Mouse (Mus musculus) small intestine, adult 2 months (tissue): Measurements from ENCODE around the gene Slc6a20a. TPM values are rescaled to one million over a fixed set of nuclear protein-coding genes. Genes with fewer than 3 reads are reported as not detected.

ENCODE experiments used
- H3K27ac ChIP-seq: fragments of 200-500 bp; 2 replicates; pipeline ENCODE4 v1.5.1; 2012; ENCODE audit warnings: low read depth, low read length, control low read depth, inconsistent platforms; ENCODE audit not compliant: insufficient read depth
- H3K27me3 ChIP-seq: fragments of 200-500 bp; 2 replicates; pipeline ENCODE4 v1.6.1; 2012; ENCODE audit warnings: mild to moderate bottlenecking, moderate library complexity, low read length, inconsistent platforms; ENCODE audit not compliant: control insufficient read depth, insufficient read depth
- H3K36me3 ChIP-seq: fragments of 200-500 bp; 2 replicates; pipeline ENCODE4 v1.6.1; 2012; ENCODE audit warnings: mild to moderate bottlenecking, low read length, control low read depth, inconsistent platforms; ENCODE audit not compliant: control insufficient read depth, insufficient read depth
- H3K4me1 ChIP-seq: fragments of 200-500 bp; 2 replicates; pipeline ENCODE4 v1.6.1; 2012; ENCODE audit warnings: low read length, inconsistent platforms, mixed read lengths; ENCODE audit not compliant: control insufficient read depth, insufficient read depth, insufficient read length
- H3K4me3 ChIP-seq: fragments of 200-500 bp; 2 replicates; pipeline ENCODE4 v1.5.1; 2012; ENCODE audit warnings: low read depth, mild to moderate bottlenecking, control low read depth, inconsistent platforms, low read length, moderate library complexity
- CTCF ChIP-seq: fragments of 200-500 bp; IDR thresholded peaks from 2 replicates; pipeline ENCODE4 v1.5.1; 2012; ENCODE audit warnings: low read depth, mild to moderate bottlenecking, control low read depth, inconsistent platforms, low read length, moderate library complexity, mixed read lengths; ENCODE audit not compliant: insufficient replicate concordance, insufficient read length; ENCODE audit errors: extremely low read depth
- POLR2A ChIP-seq: fragments of 200-500 bp; IDR thresholded peaks from 2 replicates; pipeline ENCODE4 v1.6.1; 2012; ENCODE audit warnings: low read depth, mild to moderate bottlenecking, control low read depth, inconsistent platforms, low read length, moderate library complexity
- WGBS: fragments of 180-500 bp; shearing (Covaris S2); methylation state at CpG from one replicate; pipeline ENCODE4 v1.1.7; 2018; 5-methylcytosine and 5-hydroxymethylcytosine counted together
- polyA plus RNA-seq: library from polyadenylated mRNA; depleted of rRNA; stranded (reverse); fragments of >200 nt; gene quantifications from 2 replicates; pipeline ENCODE4 v1.2.3, GENCODE M21; 2012

The Slc6a20a gene
- polyA plus RNA-seq, 1 experiment: 187 TPM

DNA sequence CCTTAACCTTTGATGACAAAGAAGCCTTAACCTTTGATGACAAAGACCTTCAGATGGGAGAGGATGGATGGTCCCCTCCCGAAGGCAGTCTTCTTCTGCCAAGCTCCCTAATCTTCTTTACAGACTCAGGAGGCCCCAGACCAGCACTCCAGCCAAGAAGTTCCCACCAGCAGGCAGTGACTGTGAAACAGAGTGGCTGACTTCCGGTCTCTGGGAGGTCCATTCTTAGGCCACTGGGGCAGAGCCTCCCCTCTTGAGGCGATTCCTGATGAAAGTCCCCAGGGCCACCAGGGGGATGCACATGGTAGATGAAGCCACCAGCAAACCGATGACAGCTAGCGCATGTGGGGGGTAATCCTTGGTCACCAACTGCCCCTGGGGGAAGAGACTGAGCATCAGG, 41.9 kb downstream of the Slc6a20a start:
- Histone ChIP-seq H3K27ac (no peak overlapping the region), H3K36me3 (peaks cover 28% of the 10 kb centered on the region), H3K4me1 (peaks cover 26% of the 10 kb centered on the region; the same call in 1 of the 2 replicates), H3K27me3 (no peaks in the 10 kb centered on the region), H3K4me3 (no peak overlapping the region)
- TF ChIP-seq POLR2A: no peak
- TF ChIP-seq CTCF: no peak
- 81% methylated on average over 5 of the region's 5 CpGs for WGBS

GRCm38 (mm10) chr9:123632993-123633392, 45.7 kb downstream of the Slc6a20a start:
- 86% methylated on average over 3 of the region's 3 CpGs for WGBS
- TF ChIP-seq POLR2A: no peak
- TF ChIP-seq CTCF: no peak
- peaks cover 13% of the 10 kb centered on the region for H3K36me3 ChIP-seq
- no peak overlapping the region for H3K4me3 ChIP-seq
- peaks cover 4% of the 10 kb centered on the region; the same call in 1 of the 2 replicates for H3K4me1 ChIP-seq
- no peaks in the 10 kb centered on the region for H3K27me3 ChIP-seq
- no peak overlapping the region for H3K27ac ChIP-seq

- no peak within 1 kb of the TSS for H3K27ac ChIP-seq
- H3K4me1 ChIP-seq: peaks cover 4% of the 10 kb centered on the region; the same call in 1 of the 2 replicates
- H3K36me3 ChIP-seq: peaks cover 13% of the 10 kb centered on the region
- 78% methylated on average over 6 of the region's 6 CpGs for WGBS
- TF ChIP-seq POLR2A: no peak
- H3K27me3 ChIP-seq: no peaks in the 10 kb centered on the region
- no peak within 1 kb of the TSS for H3K4me3 ChIP-seq
Measured at GRCm38 (mm10) chr9:123632281-123632680, 46.4 kb downstream of the Slc6a20a start, which contains the start of gene Slc6a20b. TSS of gene Slc6a20b (minus strand) at chr9:123632565.

DNA sequence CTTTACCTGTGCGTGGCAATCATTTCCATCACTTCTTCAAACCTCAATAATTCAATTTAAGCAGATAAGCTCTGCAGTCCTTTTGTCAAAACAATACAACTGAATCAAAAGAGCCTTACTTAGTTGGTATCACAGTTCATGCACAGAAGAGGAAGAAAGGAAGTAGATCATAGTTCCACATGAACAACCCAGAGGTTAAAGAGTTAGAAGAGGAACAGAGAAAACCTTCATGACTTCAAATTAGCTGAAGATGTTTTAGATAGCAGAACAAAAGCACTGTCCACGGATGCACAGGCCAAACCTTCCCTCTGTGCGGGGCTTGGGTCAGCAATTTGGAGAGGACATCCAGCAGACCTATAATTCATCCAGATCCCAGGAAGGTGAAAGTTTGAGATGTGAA, 47.0 kb downstream of the Slc6a20a start:
- H3K36me3 ChIP-seq: peaks cover 8% of the 10 kb centered on the region
- H3K4me1 ChIP-seq: peaks cover 4% of the 10 kb centered on the region; the same call in 1 of the 2 replicates
- H3K27ac ChIP-seq: no peak overlapping the region
- no peaks in the 10 kb centered on the region for H3K27me3 ChIP-seq
- no peak for TF ChIP-seq CTCF
- TF ChIP-seq POLR2A: no peak
- no peak overlapping the region for H3K4me3 ChIP-seq
- WGBS: 79% methylated on average over 3 of the region's 3 CpGs

GRCm38 (mm10) chr9:123625821-123626220, 52.9 kb downstream of the Slc6a20a start:
- peaks cover 10% of the 10 kb centered on the region; the same call in 1 of the 2 replicates for H3K4me1 ChIP-seq
- TF ChIP-seq POLR2A (no peak), CTCF (no peak)
- 94% methylated on average over 11 of the region's 11 CpGs for WGBS
- no peak overlapping the region for H3K4me3 ChIP-seq
- no peaks in the 10 kb centered on the region for H3K36me3 ChIP-seq
- no peak overlapping the region for H3K27ac ChIP-seq
- no peaks in the 10 kb centered on the region; the same call in 1 of the 2 replicates for H3K27me3 ChIP-seq

- H3K27ac ChIP-seq: no peak overlapping the region
- TF ChIP-seq CTCF (no peak), POLR2A (no peak)
- no peak overlapping the region for H3K4me3 ChIP-seq
Measured at GRCm38 (mm10) chr9:123624741-123625140, 53.9 kb downstream of the Slc6a20a start.

DNA sequence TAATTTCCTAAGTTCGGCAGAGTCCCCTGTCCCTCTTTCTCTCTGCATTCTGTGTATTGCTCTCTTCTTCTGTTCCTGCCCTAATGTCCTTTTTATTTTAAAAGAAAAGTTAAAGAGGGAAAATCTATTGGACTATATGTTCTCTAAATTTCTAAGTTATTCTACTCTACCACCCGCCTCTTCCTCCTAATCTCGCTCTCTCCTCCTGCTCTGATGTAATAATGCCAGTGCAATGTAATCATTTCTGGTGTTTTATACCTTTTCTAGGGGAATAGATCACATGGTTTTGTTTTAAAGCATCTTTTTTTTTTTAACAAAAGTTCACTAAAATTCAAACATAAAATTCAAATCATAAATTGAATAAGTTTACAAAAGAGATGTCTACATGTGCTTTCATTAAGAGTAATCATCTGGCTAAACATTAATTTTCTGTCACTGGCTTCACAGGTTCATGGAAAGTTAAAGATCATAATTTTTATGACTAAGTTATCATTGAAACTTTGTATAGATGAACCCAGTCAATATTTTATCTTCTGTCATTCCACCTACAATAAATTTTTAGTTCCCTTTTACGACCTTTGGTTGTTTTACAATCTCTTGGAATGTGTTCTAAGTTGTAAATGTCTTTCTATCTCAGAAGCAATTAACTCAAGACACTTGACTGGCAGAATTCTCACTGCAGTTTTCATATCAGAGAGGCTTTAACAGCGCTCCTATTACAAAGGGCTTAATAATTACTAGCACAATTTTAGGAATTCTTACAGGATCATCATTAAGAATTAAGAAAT, 58.2 kb downstream of the Slc6a20a start:
- WGBS: 40% methylated on average over 5 of the region's 5 CpGs
- H3K4me1 ChIP-seq: peaks cover 12% of the 10 kb centered on the region; the same call in 1 of the 2 replicates
- H3K27me3 ChIP-seq: no peaks in the 10 kb centered on the region; the same call in 1 of the 2 replicates
- no peak overlapping the region for H3K27ac ChIP-seq
- TF ChIP-seq CTCF (no peak), POLR2A (no peak)
- no peaks in the 10 kb centered on the region for H3K36me3 ChIP-seq
- peak overlapping the region; percentile 24; the same call in 1 of the 2 replicates for H3K4me3 ChIP-seq

More at GRCm38 (mm10) chr9:123624741-123625140, 53.9 kb downstream of the Slc6a20a start:
- Histone ChIP-seq H3K27me3 (no peaks in the 10 kb centered on the region; the same call in 1 of the 2 replicates), H3K4me1 (peaks cover 12% of the 10 kb centered on the region; the same call in 1 of the 2 replicates), H3K36me3 (no peaks in the 10 kb centered on the region)
- 47% methylated on average over 2 of the region's 2 CpGs for WGBS
